Mouse (Mus musculus) liver, adult 2 months (tissue): Measurements from ENCODE around the gene Sfxn3. TPM values are rescaled to one million over a fixed set of nuclear protein-coding genes. Genes with fewer than 3 reads are reported as not detected.

Experiments used
- DNase-seq: peaks from one replicate; pipeline ENCODE4 v3.0.0-alpha.2; 2011; ENCODE audit warnings: low read depth, low spot score; ENCODE audit errors: extremely low read depth
- H3K27ac ChIP-seq: fragments of 200-500 bp; replicated peaks from 2 replicates; pipeline ENCODE4 v1.5.1; 2012; ENCODE audit warnings: low read depth, mild to moderate bottlenecking, control low read depth, inconsistent platforms, low read length; ENCODE audit not compliant: insufficient read depth
- H3K27me3 ChIP-seq: fragments of 200-500 bp; 2 replicates; pipeline ENCODE4 v1.6.1; 2012; ENCODE audit warnings: mild to moderate bottlenecking, moderate library complexity, low read length, inconsistent platforms; ENCODE audit not compliant: control insufficient read depth, insufficient read depth
- H3K36me3 ChIP-seq: fragments of 200-500 bp; 2 replicates; pipeline ENCODE4 v1.6.1; 2012; ENCODE audit warnings: low read length, inconsistent platforms; ENCODE audit not compliant: control insufficient read depth, insufficient read depth
- H3K4me1 ChIP-seq: fragments of 200-500 bp; 2 replicates; pipeline ENCODE4 v1.6.1; 2011; ENCODE audit warnings: low read length; ENCODE audit not compliant: control insufficient read depth, insufficient read depth
- H3K4me3 ChIP-seq: fragments of 200-500 bp; 2 replicates; pipeline ENCODE4 v1.5.1; 2011; ENCODE audit warnings: low read depth, mild to moderate bottlenecking, control low read depth, low read length, moderate library complexity; ENCODE audit not compliant: insufficient read depth
- H3K79me2 ChIP-seq: fragments of 200-500 bp; 2 replicates; pipeline ENCODE4 v1.6.1; 2012; ENCODE audit warnings: inconsistent platforms, mild to moderate bottlenecking, low read length, moderate library complexity; ENCODE audit not compliant: control insufficient read depth, insufficient read depth
- H3K9ac ChIP-seq: fragments of 200-500 bp; 2 replicates; pipeline ENCODE4 v1.6.1; 2012; ENCODE audit warnings: low read depth, mild to moderate bottlenecking, control low read depth, inconsistent platforms, low read length
- CTCF ChIP-seq: fragments of 200-500 bp; IDR thresholded peaks from 2 replicates; pipeline ENCODE4 v1.5.1; 2011; ENCODE audit warnings: low read depth, low read length, control low read depth
- POLR2A ChIP-seq: fragments of 200-500 bp; IDR thresholded peaks from 2 replicates; pipeline ENCODE4 v1.6.1; 2011; ENCODE audit warnings: low read length, control low read depth; ENCODE audit not compliant: insufficient read depth; ENCODE audit errors: extremely low read depth
- WGBS: fragments of 180-500 bp; shearing (Covaris S2); methylation state at CpG from one replicate; pipeline ENCODE4 v1.1.7; 2018; 5-methylcytosine and 5-hydroxymethylcytosine counted together
- polyA plus RNA-seq: library from polyadenylated mRNA; depleted of rRNA; stranded (reverse); fragments of >200 nt; gene quantifications from 2 replicates; pipeline ENCODE4 v1.2.3, GENCODE M21; 2012
- total RNA-seq: library from RNA; depleted of rRNA; stranded (reverse); fragments of >200 nt; gene quantifications from 2 replicates; pipeline ENCODE4 v1.2.3, GENCODE M21; 2014

Gene Sfxn3
- total and polyA plus RNA-seq, 2 experiments = 0.65 to 1.5 TPM

DNA sequence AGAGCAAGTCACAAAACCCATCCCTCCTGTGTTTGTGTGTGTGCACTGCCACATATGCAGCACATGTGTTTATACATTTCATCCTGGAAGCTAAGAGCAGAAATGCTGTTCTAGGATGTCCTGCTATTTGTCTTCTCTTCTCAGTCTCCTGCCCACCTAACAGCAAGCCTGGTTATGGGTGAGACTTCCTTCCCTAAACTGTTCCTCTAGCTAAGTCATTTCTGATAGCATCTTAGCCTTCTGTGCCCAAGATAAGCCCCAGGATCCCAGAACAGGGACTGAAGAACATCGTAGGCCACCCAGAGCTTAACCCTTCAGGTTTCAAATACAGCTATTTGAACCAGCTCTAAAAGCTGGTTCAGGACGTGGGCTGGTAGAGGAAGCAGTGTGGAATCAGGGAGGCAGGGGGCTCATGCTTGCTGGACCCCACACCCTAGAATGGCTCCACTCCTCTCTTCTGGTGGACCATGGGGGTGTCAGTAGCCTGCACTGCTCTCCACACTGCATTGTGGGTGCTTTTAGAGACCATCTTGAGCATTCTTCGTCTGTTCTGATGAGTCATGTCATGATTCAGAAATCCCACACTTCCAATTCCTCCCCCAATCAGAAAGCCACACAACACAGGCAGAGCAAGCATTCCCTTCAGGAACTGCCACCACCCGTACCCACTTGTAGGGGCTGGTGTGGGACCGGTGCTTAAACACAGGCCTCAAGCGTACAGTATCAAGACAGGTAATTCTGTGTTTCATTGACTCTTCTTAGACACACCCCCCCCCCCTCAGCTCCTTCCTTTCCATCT lies 7.8 kb downstream of the Sfxn3 start:
- no peak for TF ChIP-seq CTCF
- no peak overlapping the region for H3K9ac ChIP-seq
- H3K36me3 ChIP-seq = no peaks in the 10 kb centered on the region
- no peaks in the 10 kb centered on the region for H3K79me2 ChIP-seq
- H3K27ac ChIP-seq = no peak overlapping the region
- H3K4me1 ChIP-seq = peaks cover 2% of the 10 kb centered on the region; the same call in 1 of the 2 replicates
- no peak overlapping the region for H3K4me3 ChIP-seq
- H3K27me3 ChIP-seq = no peaks in the 10 kb centered on the region
- no peak for DNase-seq
- 88% methylated on average over 6 of the region's 6 CpGs for WGBS

DNA sequence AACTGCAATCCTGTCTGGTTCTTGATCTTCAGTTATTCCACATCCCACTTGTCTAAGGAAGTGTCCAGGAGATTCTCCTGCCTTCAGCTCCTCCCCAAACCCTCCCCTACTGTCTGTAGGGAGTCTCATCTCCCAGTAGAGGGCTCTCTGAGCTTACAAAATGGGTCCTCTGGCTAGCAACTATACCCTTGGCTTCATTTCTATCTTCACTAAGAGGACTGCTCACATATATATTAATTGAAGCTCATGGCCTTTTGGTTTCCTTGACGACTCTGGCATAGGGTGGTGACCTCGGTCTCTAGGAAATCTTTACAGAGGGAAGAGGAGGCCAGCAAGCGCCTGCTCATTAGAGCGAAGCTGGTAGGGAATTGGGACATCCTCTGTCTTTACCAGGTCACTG lies 9.1 kb downstream of the Sfxn3 start:
- Histone ChIP-seq H3K9ac (no peak overlapping the region), H3K4me3 (no peak overlapping the region), H3K79me2 (no peaks in the 10 kb centered on the region), H3K27me3 (no peaks in the 10 kb centered on the region), H3K4me1 (peaks cover 2% of the 10 kb centered on the region; the same call in 1 of the 2 replicates), H3K27ac (no peak overlapping the region), H3K36me3 (no peaks in the 10 kb centered on the region)
- peak; percentile 30 for DNase-seq
- TF ChIP-seq CTCF (peak; percentile 26; the same call in 1 of the 2 replicates), POLR2A (no peak)
- 54% methylated on average over 4 of the region's 4 CpGs for WGBS

DNA sequence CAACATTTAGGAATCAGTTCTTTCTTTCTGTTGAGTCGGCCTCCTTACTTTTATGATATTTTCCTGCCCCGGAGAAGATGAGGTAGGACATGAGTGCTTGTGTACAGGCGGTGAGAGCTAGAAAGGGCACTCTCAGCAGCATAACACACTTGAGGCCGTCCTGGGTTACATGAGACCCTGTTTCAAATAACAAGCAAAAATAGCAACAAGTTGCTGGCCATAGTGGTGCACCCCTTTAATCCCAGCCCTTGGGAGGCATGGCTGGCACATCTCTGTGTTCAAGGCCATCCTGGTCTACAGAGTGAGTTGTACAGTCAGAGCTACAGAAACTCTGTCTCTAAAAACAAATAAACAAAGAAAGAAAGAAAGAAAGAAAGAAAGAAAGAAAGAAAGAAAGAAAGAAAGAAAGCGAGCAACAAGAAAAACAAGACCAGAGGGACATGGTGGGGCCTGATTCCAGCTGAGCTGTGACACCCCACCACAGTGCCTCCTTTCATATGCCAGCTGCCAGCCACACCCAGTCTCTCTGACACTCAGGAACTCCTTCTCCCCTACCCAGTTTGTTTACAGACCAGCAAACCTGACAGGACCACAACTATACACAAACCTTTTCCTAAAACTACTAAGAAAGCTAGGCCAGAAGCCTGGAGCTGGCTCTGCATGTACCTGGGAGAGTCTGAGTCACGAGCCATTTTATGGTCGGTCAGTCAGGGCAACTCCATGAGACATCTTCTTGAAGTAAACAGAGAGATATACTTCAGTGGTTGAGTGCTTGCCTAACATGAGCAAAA lies 9.8 kb downstream of the Sfxn3 start:
- DNase-seq = no peak
- H3K27me3 ChIP-seq = no peaks in the 10 kb centered on the region
- H3K4me3 ChIP-seq = no peak overlapping the region
- no peak for TF ChIP-seq POLR2A
- no peak for TF ChIP-seq CTCF
- peaks cover 2% of the 10 kb centered on the region; the same call in 1 of the 2 replicates for H3K4me1 ChIP-seq
- H3K79me2 ChIP-seq = no peaks in the 10 kb centered on the region
- WGBS = 85% methylated on average over 7 of the region's 7 CpGs
- no peaks in the 10 kb centered on the region for H3K36me3 ChIP-seq
- no peak overlapping the region for H3K9ac ChIP-seq
- H3K27ac ChIP-seq = no peak overlapping the region

DNA sequence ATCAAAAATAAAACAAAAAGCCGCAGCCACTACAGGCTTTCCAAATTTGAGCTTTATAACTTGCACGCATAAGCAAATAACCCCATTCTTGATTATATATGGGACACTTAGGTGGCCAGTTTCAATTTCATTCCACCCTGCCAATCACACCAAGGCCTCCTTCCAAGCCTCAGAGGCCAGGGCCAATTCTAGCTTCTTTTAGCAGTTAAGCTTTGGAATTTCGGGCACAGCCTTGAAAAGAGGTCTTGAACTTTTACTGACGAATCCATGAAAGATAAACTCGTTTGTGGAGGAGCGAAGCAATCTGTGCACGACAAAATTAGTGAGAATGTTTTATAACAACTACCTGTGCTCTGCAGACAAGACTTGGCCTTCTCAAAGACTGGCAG lies 10.4 kb downstream of the Sfxn3 start:
- TF ChIP-seq POLR2A (no peak), CTCF (no peak)

DNA sequence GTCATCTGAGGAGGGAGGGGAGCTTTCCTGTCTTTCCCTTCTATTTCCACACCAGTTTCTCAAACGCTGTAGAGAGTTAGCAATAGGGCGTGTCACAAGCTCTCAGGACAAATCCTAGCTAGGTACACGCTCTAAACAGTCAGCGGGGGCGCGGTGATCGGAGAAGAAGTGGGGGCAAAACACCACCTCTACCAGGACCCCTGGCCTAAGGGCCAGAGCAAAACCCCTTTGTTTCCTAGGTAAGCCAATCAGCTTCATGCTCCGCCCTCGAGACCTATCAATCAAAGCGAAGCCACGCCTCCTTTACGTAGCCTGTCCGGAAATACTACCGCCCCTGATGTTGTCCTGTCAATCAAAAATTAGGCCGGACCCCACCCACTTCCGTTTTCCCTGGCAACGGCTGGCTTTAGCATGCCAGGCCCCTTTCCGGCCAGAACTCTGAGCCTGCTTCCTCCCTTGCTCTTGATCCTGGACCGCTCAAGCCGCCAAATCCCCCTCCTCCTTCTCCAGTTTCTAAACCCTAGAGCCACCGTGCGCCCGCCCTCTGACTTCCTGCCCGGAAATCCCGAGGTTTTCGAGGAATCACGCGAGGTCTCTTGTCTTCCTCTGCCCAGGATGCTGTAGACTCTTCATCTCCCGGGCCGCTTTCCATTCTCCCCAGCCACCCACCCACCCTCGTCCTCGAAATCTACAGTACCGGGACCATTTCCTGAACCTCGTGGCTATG lies 11.0 kb downstream of the Sfxn3 start:
- H3K4me1 ChIP-seq = peaks cover 2% of the 10 kb centered on the region; the same call in 1 of the 2 replicates
- peak overlapping the region; percentile 68 for H3K9ac ChIP-seq
- H3K79me2 ChIP-seq = no peaks in the 10 kb centered on the region
- TF ChIP-seq CTCF (no peak), POLR2A (peak; percentile 55; the same call in 1 of the 2 replicates)
- H3K36me3 ChIP-seq = no peaks in the 10 kb centered on the region
- peak overlapping the region; percentile 54 for H3K4me3 ChIP-seq
- WGBS = under 1% methylated on average over 34 of the region's 34 CpGs
- peak overlapping the region; percentile 85 for H3K27ac ChIP-seq
- no peaks in the 10 kb centered on the region for H3K27me3 ChIP-seq
- peak; percentile 90 for DNase-seq

More for the DNA sequence above, 10.4 kb downstream of the Sfxn3 start:
- Histone ChIP-seq H3K36me3 (no peaks in the 10 kb centered on the region), H3K27me3 (no peaks in the 10 kb centered on the region), H3K27ac (peak overlapping the region; percentile 74), H3K4me1 (peaks cover 2% of the 10 kb centered on the region; the same call in 1 of the 2 replicates), H3K79me2 (no peaks in the 10 kb centered on the region), H3K4me3 (peak overlapping the region; percentile 41; the same call in 1 of the 2 replicates), H3K9ac (peak overlapping the region; percentile 68)
- no peak for DNase-seq
- 37% methylated on average over 7 of the region's 7 CpGs for WGBS
